Mouse (Mus musculus) hindbrain, postnatal 0 days (tissue): Measurements from ENCODE around the gene Nus1. TPM values are rescaled to one million over a fixed set of nuclear protein-coding genes. Genes with fewer than 3 reads are reported as not detected.

Source experiments
- ATAC-seq: fragments of 200-750 bp; cut with Nextera tagmentation; 2 replicates; pipeline ENCODE4 v1.8.0; 2017; ENCODE audit warnings: mild to moderate bottlenecking, moderate TSS enrichment, moderate library complexity
- DNase-seq: peaks from one replicate; pipeline ENCODE4 v3.0.0-alpha.2; 2015; ENCODE audit warnings: low spot score
- H3K27ac ChIP-seq: fragments of 300-500 bp; sonication (generic); 2 replicates; pipeline ENCODE4 v1.5.1; 2014; ENCODE audit warnings: mild to moderate bottlenecking
- H3K27me3 ChIP-seq: fragments of 300-500 bp; sonication (generic); 2 replicates; pipeline ENCODE4 v1.6.1; 2014; ENCODE audit warnings: low read length, mixed read lengths; ENCODE audit not compliant: insufficient read depth
- H3K36me3 ChIP-seq: fragments of 300-500 bp; sonication (generic); 2 replicates; pipeline ENCODE4 v1.6.1; 2014; ENCODE audit warnings: low read length, mixed read lengths; ENCODE audit not compliant: insufficient read depth
- H3K4me1 ChIP-seq: fragments of 300-500 bp; sonication (generic); 2 replicates; pipeline ENCODE4 v1.6.1; 2014; ENCODE audit warnings: antibody characterized with exemption, low read length, mixed read lengths; ENCODE audit not compliant: insufficient read depth
- H3K4me2 ChIP-seq: fragments of 300-500 bp; sonication (generic); 2 replicates; pipeline ENCODE4 v1.6.1; 2014; ENCODE audit warnings: low read depth, mild to moderate bottlenecking, low read length, moderate library complexity, mixed read lengths
- H3K4me3 ChIP-seq: fragments of 300-500 bp; sonication (generic); 2 replicates; pipeline ENCODE4 v1.5.1; 2014; ENCODE audit warnings: low read length
- H3K9ac ChIP-seq: fragments of 300-500 bp; sonication (generic); replicated peaks from 2 replicates; pipeline ENCODE4 v1.6.1; 2014; ENCODE audit warnings: mild to moderate bottlenecking, low read length, moderate library complexity, mixed read lengths
- H3K9me3 ChIP-seq: fragments of 300-500 bp; sonication (generic); 2 replicates; pipeline ENCODE4 v1.6.1; 2016; ENCODE audit warnings: low read length, mixed read lengths
- CTCF ChIP-seq: IDR thresholded peaks from 2 replicates; pipeline ENCODE4 v1.5.1; 2016; ENCODE audit warnings: antibody characterized with exemption, control low read depth, low read depth
- WGBS: fragments of 180-500 bp; shearing (Covaris S2); extraction: QIAGEN DNeasy Blood & Tissue Kit; methylation state at CpG from one replicate; pipeline ENCODE4 v1.1.7; 2014; 5-methylcytosine and 5-hydroxymethylcytosine counted together
- polyA plus RNA-seq: library from polyadenylated mRNA; unstranded; fragments of >200 nt; fragmentation: Nextera tagmentation; extraction: Ambion mirVana; gene quantifications from 2 replicates; pipeline ENCODE4 v1.2.1, GENCODE M21; 2015
- total RNA-seq: library from RNA; depleted of rRNA; stranded (reverse); fragments of >200 nt; gene quantifications from 2 replicates; pipeline ENCODE4 v1.2.3, GENCODE M21; 2014

The Nus1 gene
- total and polyA plus RNA-seq, 2 experiments from 2014 or later = 16.7 to 20.1 TPM

- no peaks in the 10 kb centered on the region for H3K27me3 ChIP-seq
- no peaks in the 10 kb centered on the region for H3K9me3 ChIP-seq
- WGBS = under 1% methylated on average over 54 of the region's 71 CpGs
- H3K36me3 ChIP-seq = no peaks in the 10 kb centered on the region
- TF ChIP-seq CTCF = no peak
- ATAC-seq (peak; percentile 99), DNase-seq (peak; percentile 99)
- peak within 1 kb of the TSS; percentile 83 for H3K4me2 ChIP-seq
- peaks cover 9% of the 10 kb centered on the region for H3K4me1 ChIP-seq
- H3K4me3 ChIP-seq = peak within 1 kb of the TSS; percentile 68
- peak within 1 kb of the TSS; percentile 84 for H3K9ac ChIP-seq
- peak within 1 kb of the TSS; percentile 97 for H3K27ac ChIP-seq
These were observed 35.3 kb upstream of the Nus1 start, which contains the start of gene Gopc for GRCm38 (mm10) chr10:52381845-52382591. TSS of gene Gopc (minus strand) at chr10:52382124.

- H3K4me3 ChIP-seq = peak overlapping the region; percentile 68; the same call in 1 of the 2 replicates
- no peak for ATAC-seq
- no peaks in the 10 kb centered on the region for H3K36me3 ChIP-seq
- H3K4me1 ChIP-seq = peaks cover 9% of the 10 kb centered on the region
- no peak for DNase-seq
- 84% methylated on average over 6 of the region's 6 CpGs for WGBS
- H3K4me2 ChIP-seq = peak overlapping the region; percentile 83
- TF ChIP-seq CTCF = peak; percentile 2; the same call in 1 of the 2 replicates
- no peaks in the 10 kb centered on the region for H3K27me3 ChIP-seq
- H3K9ac ChIP-seq = no peak overlapping the region
- H3K9me3 ChIP-seq = no peaks in the 10 kb centered on the region
- H3K27ac ChIP-seq = peak overlapping the region; percentile 97; the same call in 1 of the 2 replicates
These were observed 34.3 kb upstream of the Nus1 start for GRCm38 (mm10) chr10:52383022-52383421.

- Histone ChIP-seq H3K36me3 (no peaks in the 10 kb centered on the region), H3K4me3 (no peak overlapping the region), H3K27ac (no peak overlapping the region), H3K4me2 (no peak overlapping the region), H3K27me3 (no peaks in the 10 kb centered on the region), H3K9ac (no peak overlapping the region), H3K4me1 (peaks cover 7% of the 10 kb centered on the region), H3K9me3 (no peaks in the 10 kb centered on the region)
- WGBS = 95% methylated on average over 1 of the region's 1 CpGs
- no peak for TF ChIP-seq CTCF
- DNase-seq = no peak
- ATAC-seq = no peak
These were observed 33.8 kb upstream of the Nus1 start for GRCm38 (mm10) chr10:52383522-52383921.

GRCm38 (mm10) chr10:52384823-52385610, 32.3 kb upstream of the Nus1 start:
- no peak overlapping the region for H3K27ac ChIP-seq
- H3K9ac ChIP-seq = no peak overlapping the region
- WGBS = 38% methylated on average over 8 of the region's 8 CpGs
- no peaks in the 10 kb centered on the region for H3K27me3 ChIP-seq
- H3K36me3 ChIP-seq = no peaks in the 10 kb centered on the region
- ATAC-seq (no peak), DNase-seq (peak; percentile 82)
- peak; percentile 93 for TF ChIP-seq CTCF
- H3K4me2 ChIP-seq = no peak overlapping the region
- H3K4me1 ChIP-seq = no peaks in the 10 kb centered on the region
- H3K4me3 ChIP-seq = no peak overlapping the region
- H3K9me3 ChIP-seq = no peaks in the 10 kb centered on the region

- Histone ChIP-seq H3K4me3 (no peak overlapping the region), H3K27ac (no peak overlapping the region), H3K36me3 (no peaks in the 10 kb centered on the region), H3K27me3 (no peaks in the 10 kb centered on the region), H3K4me1 (no peaks in the 10 kb centered on the region), H3K4me2 (no peak overlapping the region), H3K9me3 (no peaks in the 10 kb centered on the region), H3K9ac (no peak overlapping the region)
- no peak for TF ChIP-seq CTCF
- ATAC-seq = no peak
- DNase-seq = no peak
- 72% methylated on average over 4 of the region's 4 CpGs for WGBS
These were observed 30.2 kb upstream of the Nus1 start for GRCm38 (mm10) chr10:52387192-52387591.

- Histone ChIP-seq H3K27ac (no peak within 1 kb of the TSS), H3K9me3 (no peaks in the 10 kb centered on the region), H3K4me1 (no peaks in the 10 kb centered on the region), H3K9ac (no peak within 1 kb of the TSS), H3K4me3 (no peak within 1 kb of the TSS), H3K4me2 (no peak within 1 kb of the TSS), H3K36me3 (no peaks in the 10 kb centered on the region), H3K27me3 (no peaks in the 10 kb centered on the region)
- ATAC-seq (no peak), DNase-seq (no peak)
- 83% methylated on average over 5 of the region's 5 CpGs for WGBS
- TF ChIP-seq CTCF = no peak
These were observed 28.4 kb upstream of the Nus1 start, which contains the start of gene Nepn for GRCm38 (mm10) chr10:52388922-52389430. TSS of gene Nepn (plus strand) at chr10:52388972.
